Mouse (Mus musculus): ENCODE results near the gene Sult1a1.

Gene Sult1a1

DNA sequence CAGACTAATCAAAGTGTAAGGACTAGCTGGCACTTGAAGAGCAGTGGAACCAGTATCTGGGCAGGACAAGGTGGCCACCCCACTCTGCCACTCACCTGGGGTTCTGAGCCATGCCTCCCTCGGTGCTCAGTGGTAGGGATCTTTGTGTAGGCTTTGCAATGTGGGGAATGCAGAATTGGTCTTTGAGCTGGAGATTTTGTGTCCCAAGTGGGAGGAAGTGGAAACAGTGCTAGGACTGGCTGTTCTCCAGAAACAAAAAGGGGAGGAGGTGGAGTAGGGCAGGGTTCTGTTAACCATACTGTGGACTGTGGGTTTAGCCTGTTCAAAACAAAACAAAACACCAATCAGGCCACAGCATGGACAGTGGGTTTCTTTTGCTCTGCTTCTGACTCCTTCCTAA, at the start of gene Sult1a1:
TSS of gene Sult1a1 (minus strand) at position 226 of the 400 bp plus-strand sequence.
- DNase-seq = no peak

DNA sequence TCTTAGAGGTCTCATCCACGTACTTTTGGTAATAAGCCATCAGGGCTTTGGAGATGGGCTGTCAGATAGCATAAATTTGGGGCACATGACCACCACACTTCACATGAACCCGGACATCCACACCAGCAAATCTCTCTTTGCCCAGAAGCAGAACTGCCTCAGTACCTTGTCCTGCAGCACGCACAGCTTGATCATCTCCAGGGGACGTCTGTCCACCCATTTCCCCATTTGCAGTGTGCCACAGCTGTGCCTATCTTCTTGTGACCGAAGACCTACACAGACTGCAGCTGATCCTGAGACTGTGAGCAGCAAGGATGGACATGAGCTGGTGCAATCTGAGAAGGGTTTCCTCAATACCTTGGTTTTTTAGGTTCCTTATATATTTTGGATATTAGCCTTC, 49.4 kb upstream of the Sult1a1 start:
- DNase-seq = no peak

DNA sequence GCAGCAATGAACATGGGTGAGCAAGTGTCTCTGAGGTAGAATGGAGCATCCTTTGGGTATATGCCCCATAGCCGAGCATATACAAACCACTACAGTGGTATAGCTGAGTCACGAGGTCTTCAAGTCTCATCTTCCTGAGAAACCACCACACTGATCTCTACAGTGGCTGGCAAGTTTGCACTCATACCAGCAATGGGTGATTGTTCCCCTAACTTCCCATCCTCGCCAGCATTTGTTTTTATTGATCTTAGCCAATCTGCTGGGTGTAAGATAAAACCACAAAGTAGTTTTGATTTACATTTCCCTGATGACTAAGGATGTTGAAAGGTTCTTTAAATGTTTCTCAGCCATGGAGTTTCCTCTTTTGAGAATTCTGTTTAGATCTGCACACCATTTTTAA, 48.8 kb upstream of the Sult1a1 start:
- DNase-seq = no peak

DNA sequence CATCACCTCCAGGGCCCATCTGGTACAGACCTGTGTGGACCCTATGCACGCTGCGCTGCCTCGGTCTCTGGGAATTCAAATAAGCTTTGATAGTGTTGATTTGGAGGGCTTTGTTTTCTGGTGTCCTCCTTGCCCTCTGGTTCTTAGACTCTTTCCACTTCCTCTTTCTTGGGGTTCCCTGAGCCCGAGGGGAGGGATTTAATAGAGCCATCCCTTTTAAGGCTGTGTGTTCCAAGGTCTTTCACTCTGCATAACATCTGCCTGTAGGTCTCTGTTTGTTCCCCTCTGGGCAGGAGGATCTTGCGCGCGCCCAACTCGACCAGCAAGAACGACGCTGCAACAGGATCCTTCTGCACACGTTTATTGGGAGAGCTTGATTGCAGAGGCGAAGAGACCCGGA, 45.4 kb upstream of the Sult1a1 start:
- no peak for DNase-seq

DNA sequence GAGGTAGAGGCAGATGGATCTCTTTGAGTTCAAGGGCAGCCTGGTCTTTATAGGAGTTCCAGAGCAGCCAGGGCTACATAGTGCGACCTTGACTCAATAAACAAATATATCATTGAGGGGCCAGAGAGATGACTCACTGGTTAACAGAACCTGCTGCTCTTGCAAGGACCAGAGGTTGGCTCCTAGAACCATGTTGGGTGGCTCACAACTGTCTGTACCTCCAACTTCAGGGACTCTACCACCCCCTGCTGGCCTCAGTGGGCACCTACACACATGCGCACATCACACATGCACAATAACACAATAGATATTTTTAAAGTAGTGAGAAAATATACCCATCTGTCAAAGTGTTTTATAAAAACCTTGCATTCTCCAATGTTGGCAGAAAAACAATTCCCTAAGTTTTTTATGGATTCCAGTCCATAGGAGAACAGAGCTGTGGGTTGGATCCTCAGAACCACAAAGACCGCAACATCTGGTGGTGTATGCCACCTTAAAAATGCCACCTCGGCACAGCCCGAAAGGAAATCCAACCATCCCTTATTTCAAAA, 42.6 kb upstream of the Sult1a1 start:
- DNase-seq = peak; percentile 57

DNA sequence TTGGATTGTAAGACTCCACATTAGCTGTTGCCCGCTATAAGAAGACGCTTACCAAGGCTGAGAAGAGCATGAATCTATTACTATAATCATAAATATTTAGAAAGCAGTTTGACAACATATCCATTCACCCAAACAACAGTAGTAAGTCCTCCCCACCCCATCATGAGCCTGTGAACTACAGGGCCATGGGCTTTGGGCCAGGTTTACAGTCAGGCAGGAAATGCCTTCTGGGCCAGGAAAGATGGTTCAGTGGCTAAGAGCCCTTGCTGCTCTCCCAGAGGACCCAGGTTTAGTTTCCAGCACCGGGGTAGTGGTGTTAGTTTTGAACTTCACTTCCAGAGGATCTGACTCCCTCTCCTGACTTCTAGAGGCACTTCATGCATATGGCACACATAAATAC, 41.3 kb upstream of the Sult1a1 start:
- no peak for DNase-seq

DNA sequence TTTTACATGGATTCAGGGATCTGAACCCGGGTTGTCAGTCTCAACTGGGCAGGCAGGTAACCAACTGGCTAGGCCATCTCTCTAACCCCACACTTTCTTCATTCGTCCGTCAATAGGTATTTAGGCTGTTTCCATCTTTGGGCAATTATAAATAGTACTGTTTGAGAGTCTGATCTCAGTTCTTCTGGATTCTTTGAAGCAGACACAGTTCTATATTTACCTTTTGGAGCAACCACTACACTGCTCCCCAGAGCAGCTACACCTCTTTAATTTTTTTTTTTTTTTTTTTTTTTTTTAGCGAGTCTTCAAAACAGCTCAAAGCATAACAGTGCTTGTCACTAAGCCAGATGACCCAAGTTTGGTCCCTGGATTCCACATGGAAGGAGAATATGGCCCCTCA, 39.4 kb upstream of the Sult1a1 start:
- DNase-seq = no peak

DNA sequence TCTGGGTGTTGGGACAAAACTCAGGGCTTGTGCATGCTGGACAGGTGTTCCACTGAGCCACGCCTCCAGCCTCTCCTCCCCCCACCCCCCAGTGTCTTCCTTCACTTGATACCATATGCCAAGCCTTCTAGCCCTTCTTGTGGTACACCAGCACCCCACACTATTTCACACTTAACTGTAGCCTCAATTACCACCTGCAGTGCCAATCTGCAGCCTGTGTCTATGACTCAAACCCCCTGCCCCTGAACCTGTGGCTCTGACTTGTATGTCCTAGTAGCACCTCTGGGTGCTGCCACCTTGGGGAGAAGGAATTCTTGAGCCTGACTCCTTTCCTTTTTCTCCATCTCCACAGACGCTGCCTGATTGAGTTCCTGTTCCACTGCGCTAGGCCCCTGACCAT, 35.7 kb upstream of the Sult1a1 start:
- DNase-seq = peak; percentile 55

DNA sequence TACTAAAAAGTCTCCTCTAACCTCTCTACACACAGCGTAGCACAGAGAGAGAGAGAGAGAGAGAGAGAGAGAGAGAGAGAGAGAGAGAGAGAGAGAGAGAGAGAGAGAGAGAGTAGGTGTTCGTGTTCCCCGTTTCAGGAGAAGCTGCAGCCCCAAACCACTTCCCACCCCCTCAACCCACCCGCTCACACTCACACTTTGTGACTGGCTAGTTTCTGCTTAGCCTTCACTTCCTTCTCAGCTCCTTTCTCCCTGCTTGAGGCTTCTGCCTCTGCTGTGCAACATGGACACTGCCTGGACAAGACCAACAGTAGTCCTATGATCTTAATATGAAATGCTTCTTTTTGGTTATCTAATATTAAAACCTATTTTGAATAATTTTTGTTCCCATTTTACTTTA, 34.0 kb upstream of the Sult1a1 start:
- DNase-seq = no peak

DNA sequence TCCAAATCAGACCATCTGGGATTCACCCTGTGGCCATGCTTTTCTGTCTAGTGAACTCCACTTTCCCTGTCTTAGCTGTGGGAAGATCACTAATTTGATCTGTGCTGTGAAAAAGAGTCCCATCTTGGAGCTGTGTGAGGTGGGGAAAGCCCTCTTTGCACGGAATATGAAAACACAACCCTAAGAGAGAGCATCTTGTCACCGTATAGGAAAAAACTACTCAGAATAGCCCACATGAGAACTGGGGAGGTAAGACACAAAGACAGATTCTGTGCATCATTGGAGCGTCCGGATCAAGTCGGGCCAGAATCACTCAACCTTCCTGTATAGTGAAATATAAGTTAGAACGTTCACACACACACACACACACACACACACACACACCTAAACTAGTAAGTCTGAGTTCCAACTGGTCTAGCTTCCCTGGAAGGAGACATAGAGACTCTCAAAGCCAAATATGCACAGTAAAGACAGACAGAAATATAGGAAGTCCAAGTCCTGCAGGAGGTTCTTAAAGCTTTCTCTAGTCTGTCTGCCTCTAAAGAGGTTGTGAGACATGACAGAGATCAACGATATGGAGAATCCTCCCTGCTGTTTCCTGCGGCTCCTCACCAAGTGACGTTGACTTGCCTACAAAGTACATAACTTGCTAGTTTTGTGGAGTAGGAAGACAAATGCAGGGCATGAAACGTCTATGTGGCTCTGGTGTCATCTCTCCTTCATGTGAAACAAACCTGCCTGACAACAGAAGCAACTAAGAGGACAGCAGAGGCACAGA, 32.1 kb upstream of the Sult1a1 start:
- DNase-seq = no peak

DNA sequence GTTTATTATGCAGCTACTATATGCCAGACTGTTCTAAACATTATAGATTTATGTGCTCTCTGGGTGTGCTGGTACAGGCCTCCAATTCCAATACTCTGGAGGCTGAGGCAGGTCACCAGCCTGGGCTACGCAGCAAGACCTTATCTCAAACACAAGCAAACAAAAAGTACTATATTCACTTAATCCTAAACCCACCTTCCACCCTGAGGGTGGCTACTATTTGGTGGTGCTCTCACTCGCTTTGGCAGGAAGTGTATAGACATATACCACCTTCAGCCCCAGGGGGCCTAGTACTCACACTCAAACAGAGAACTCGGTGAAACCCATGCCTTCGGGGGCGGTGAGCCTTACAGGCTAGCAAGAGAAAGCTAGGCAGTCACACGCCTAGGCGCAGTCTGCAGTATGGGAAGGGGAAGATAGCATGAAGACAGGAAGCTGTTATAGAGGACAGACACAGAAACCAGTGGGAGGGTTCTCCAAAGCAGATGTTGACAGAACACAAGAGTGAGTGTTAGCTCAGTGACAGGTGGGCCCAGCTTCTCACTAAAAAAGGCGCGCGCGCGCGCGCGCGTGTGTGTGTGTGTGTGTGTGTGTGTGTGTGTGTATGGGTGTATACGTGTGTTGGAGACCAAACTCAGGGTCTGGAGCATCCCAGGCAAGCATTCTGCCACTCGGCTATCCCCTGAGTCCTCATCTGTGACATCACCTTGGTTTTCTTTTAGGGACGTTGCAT, 31.4 kb upstream of the Sult1a1 start, which contains the start of gene Coro1a:
TSS of gene Coro1a (minus strand) at position 346 of the 733 bp plus-strand sequence.
- DNase-seq = peak; percentile 81

DNA sequence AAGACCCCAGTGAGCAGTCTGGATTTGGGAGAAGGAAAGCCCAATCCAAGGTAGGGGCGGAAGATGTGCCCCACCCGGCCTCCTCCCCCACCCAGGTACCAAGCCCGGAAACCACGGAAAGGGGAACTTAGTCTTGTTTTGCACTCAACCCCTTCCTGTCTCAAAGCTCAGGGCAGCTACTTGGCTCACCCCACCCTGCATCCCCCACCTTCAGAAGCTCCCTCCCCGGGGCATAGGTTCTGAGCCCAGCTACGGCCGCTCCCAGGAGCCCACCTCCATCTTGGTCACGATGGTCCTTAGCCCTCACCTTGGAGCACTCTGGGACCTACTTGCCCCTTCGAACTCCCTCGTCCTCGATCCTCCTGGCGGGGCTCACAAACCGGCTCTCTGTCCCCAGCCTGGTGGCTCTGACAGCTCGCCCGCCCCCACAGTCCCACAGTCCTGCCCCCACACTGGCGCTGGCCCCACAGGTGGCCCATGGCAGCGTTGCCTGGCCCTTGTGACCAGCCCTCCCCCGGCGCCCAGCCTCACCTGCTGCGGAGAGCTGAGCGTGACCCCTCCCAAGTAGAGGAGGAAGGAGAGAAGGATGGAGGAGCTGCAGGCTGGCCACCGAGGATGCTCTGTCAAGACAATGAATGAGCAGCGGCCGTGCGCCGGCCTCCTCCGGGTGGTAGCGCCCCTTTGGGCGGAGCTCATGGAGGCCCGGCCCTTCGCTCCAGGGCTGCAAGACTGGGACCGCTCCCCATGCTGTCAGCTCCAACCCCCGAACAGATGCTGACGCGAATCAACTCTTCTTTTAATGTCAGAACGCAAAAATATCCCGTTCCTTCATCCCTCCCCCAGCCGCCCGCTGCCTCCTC, 28.1 kb upstream of the Sult1a1 start:
- peak; percentile 94 for DNase-seq

DNA sequence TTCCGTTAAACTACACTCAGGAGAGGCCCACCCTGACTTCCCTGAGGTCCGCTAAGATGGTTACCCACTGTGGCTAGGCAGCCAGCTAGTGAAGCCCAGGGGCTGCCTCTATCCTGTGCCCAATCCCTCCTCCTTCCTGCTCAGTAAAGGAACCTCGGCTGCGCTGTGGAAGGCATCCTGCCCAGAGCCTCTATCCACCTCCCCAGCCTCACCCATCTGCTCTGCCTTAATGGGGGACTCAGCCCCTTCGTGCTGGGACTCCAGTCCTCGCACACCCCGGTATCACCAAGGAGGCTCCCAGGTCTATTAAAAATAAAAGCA, 27.5 kb upstream of the Sult1a1 start:
- DNase-seq = peak; percentile 68

DNA sequence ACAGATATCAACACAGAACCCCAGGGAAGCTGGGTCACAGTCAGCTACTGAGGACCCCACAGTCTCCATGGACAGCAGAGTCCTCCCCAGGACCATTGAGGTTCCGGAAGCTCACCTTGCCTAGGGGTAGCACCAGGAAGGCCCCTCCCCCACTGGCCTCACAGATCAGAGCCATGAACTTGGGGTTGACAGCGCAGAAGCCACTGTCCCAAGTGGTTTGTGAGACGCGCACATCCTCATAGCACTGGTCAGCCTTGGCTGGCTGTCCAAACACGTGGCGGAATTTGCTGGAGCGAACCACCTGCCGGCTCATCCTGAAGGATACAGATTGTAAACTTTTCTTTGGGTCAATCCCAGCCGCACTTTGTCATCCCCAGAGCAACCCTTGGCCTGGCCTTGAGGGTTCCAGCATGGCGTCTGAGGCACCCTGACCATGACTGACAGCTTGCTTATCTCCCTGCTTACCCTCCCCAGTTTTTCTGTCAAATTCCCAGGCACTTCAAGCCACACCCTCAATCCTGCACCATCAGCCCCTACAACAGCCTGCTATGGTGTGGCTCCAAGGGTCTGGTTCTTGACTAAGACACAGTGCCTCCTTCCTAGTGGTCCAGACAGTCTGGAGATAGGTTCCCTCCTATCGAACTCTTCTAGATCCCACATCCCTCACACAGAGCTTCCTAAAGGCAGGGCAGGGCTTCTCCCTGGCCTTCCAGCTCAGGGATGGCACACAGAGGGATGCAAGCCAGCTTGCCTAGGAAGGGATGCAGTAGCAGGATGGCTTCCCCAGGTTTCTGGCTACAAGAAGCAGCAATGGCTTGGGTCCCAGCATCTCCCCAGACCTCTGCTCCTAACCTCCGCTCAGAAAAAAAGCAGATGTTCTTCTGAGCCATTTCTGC, 26.9 kb upstream of the Sult1a1 start:
- DNase-seq = peak; percentile 85

DNA sequence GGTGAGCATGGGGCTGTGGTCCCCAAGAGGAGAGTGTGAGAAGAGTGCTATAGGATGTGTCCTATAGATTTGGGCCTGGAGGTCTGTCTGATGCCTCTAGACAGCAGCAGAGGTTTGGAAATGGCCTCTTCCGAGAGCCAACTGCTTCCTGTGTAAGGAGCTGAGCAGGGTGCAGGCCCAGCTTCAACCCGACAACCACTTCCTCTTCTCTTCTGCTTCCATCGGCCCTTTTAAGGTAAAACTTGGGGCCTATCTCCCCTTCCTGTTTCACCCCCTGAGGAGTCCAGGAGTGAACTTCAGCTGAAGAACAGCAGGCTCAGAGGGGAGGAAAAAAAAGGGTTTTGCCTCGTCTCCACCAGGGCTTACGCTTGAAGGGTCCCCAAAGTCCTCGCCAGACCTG, 26.1 kb upstream of the Sult1a1 start:
- DNase-seq = peak; percentile 72

DNA sequence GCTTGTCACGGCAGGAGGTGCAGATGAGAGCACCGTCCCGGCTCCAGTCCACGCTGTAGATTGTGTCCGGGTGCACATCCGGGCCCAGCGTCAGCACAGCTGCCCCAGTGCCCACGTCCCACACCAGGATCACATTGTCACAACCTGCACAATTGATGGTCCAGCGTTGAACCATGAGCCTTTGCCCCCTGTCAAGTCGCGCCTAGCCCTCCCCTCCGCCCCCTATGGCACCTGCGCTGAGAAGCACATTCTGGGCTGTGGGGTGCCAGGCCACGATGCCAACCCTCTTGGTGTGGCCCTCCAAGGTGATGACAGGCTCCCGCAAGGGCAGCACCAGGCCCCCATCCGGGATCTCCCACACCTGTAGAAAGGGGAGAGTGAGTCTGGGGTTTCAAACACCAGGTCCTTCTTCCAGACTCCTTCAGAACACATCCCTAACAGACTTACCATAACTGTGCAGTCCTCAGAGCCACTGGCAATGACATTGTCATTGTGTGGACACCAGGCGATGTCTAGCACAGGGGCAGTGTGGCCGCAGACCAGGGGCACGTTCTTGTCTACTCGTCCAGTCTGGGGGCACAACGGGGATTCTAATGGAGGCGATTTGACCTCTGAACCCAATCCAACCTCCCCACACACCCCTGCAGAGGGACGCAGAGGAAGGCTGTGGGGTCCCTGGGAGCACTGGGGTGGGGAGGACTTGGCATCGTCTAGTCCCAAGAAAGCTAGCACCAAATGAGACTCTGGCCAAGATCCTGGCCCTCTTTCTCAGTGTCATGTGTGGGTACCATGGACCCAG, 25.5 kb upstream of the Sult1a1 start:
- peak; percentile 69 for DNase-seq

DNA sequence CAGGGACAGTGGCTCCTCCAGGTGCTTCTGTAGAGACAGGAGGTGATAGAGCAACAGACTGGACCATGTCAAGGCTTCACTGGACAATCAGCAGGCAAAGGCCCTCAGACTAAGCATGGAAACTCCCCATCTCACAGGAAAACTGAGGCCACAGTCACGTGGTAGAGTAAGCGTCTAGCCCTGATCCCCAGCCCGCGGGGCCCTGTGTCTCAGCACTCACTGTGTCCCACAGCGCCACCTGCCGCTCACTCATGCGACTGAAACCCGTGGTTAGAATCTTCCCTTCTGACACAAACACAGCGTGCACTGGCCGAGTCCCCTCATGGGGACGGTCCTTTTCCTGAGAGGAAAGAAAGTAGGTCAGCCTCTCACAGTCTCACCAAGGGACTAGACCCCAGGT, 24.8 kb upstream of the Sult1a1 start:
- peak; percentile 99 for DNase-seq

DNA sequence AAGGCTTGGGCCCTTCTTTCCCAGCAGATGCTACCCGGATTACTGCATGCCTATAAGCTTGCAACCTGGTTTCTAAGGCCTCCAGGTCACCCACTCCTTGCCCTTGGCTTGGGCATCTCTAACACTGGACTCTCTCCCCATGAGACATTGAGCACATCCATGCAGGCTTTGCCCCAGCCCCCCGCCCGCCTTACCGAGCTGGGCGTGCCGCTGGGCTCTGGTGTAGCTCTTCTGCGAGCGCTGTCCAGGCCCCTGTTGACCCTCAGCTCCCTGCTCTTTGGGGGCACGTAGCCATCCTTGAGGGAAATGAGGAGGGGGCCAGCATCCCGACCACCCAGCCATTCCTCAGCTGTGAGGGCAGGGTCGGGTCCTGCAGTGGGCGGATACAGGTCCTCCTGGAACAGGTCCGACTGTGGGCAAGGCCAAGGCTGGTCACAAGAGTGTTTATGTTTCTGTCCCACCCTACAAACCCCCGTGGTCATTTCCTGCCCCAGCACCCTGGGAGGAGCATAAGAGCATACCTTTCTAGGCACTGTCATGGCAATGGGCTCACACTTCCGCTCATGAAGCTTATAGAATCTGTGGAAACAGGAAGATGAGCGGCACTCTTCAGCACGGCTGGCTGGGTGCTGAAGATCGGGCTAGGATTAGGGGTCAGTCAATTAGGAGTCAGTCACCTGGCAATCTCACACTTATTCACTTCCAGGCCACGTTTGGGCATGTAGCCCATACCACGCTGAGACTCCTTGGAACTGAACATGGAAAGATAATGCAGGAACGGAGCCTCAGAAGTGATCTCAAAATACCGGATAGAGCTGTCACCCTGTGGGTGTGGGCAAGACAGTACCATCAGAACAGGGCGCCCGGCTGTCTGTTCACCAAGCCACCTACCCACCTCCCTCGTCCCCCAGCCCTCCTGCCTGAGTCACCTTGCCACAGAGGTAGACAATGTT, 24.1 kb upstream of the Sult1a1 start:
- peak; percentile 48 for DNase-seq

DNA sequence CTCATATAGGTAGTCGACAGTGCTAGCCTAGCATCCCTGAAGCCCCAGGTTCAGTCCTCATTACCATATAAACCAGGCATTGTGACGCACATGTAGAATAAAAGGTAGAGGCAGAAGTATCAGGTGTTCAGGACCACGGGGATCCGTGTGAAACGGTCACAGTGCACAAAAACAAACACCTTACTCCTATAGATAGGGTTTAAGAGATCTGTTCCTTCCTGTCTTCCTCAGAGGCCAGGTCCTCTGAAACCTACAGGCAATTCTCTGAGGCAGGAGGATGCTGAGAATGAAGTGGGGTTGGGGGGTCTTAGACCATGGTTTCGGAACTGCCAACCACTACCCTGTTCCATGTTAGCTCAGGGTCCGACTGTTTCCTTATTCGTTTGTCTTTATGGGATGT, 21.6 kb upstream of the Sult1a1 start:
- no peak for DNase-seq

DNA sequence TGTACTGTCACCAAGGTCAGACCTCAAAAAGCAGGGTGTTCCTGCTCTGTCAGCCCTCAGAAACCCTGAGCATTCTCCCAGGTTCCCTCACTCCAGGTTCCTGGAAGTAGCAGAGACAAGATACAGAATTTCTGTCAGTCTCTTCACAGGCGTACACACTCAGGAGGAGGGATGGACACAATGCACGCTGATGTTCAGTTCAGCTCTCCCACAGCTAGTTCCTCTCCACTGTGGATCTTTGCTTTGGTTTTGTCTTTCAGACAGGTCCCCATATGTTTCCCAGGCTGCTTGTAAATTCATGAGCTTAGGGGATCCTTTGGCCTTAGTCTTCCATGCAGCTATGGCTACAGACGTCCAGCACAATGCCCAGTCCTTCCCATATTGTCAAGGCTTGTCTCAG, 20.7 kb upstream of the Sult1a1 start:
- DNase-seq = no peak

Measured in thymus, postnatal 4 days (tissue).